Mouse (Mus musculus) embryonic fibroblast, embryonic 13.5 days (primary cell): ENCODE results near the gene Agap3.

ENCODE experiments used
- CTCF ChIP-seq: IDR thresholded peaks from 2 replicates; pipeline ENCODE4 v1.5.1; 2011; ENCODE audit warnings: mild to moderate bottlenecking, control low read depth, low read length, moderate library complexity, borderline replicate concordance; ENCODE audit not compliant: insufficient read depth
- POLR2A ChIP-seq: IDR thresholded peaks from 2 replicates; pipeline ENCODE4 v1.6.1; 2011; ENCODE audit warnings: low read depth, mild to moderate bottlenecking, control low read depth, low read length, moderate library complexity

- no peak for TF ChIP-seq POLR2A
- TF ChIP-seq CTCF = no peak
These were observed 5.3 kb upstream of the Agap3 start for GRCm38 (mm10) chr5:24446630-24447029.
